Mouse (Mus musculus): ENCODE measurements around the gene Scube1. TPM values are rescaled to one million over a fixed set of nuclear protein-coding genes. Genes with fewer than 3 reads are reported as not detected.
A peak's percentile ranks its signal among the peaks of the same experiment; 100 is the strongest.

Scube1 gene
- total RNA-seq, 2 experiments from 2014 or later, result 4.2 to 5.4 TPM

GRCm38 (mm10) chr15:83563857-83564651 is 160.8 kb downstream of the Scube1 start:
- peak; percentile 54 for DNase-seq

DNA sequence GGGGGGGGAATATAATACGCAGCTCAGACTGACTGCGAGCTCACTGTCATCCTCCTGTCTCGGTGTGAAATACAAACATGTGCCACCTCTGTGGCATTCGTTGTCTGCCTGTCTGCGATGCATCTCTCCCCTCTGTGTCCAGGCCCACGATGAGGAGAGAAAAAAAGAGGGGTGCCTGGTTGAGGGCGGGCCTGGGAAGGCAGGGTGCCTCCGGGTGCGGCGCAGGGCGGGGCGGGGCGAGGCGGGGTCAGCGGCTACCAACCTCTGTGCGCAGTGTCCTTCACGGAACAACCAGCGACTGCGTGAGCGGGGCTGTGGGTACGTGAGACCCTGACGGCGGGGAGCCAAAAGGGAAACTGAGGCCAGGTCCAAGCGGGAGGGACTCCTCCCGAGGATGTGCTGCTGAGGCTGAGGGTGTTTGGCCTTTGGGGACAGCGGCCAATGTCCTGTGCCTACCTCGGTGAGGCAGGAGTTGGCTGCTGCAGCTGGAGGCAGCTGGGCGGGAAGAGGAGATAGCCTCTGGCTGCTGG is 161.4 kb downstream of the Scube1 start, which contains the start of the genes Tspo and Mcat:
Gene Tspo (plus strand): TSS at position 266 of the 530 bp plus-strand sequence.
Gene Mcat (minus strand): TSS at position 461 of the 530 bp plus-strand sequence.
- DNase-seq, result peak; percentile 63

GRCm38 (mm10) chr15:83562626-83563270 is 162.1 kb downstream of the Scube1 start:
- peak; percentile 88 for DNase-seq

DNA sequence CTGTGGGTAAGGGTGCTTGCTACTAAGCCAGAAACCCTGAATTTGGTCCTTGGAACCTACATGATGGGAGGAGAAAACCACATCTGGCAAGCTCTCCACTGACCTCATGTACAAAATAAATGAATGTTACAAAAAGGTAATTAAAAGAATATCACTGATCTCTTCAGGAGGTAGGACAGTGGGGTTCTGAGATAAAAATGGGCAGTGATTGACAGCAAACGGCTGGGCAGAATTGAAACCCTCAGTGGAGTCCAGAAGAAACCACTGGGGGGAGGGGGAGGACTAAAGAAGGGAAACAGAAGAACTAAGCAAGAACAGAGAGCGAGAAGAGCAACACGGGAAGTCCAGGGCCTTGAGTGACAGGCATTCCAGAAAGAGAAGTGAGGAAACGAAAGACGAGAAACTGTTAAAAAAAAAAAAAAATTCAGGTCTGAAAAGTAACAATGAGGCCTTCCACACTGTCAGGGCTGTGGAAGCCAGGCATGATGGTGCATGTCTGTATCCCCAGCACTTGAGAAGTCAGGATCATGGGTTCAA is 163.8 kb downstream of the Scube1 start:
- no peak for DNase-seq

GRCm38 (mm10) chr15:83555161-83555974 is 169.5 kb downstream of the Scube1 start:
- peak; percentile 91 for DNase-seq

Other genes with a start within 250 kb of the Scube1 start
- 10 to 100 TPM; 20.7 to 24.3 TPM for gene Ttll1, start 214.1 kb downstream of the Scube1 start, total RNA-seq (2021)
- 10 to 100 TPM; 22.8 to 28.0 TPM for gene Bik, start 198.2 kb downstream of the Scube1 start, total RNA-seq (2021)
- 10 to 100 TPM; 78.3 to 85.3 TPM for gene Tspo, start 161.4 kb downstream of the Scube1 start, total RNA-seq (2021)
- gene Mcat, start 161.2 kb downstream of the Scube1 start, total RNA-seq (2021), result 10 to 100 TPM; 33.0 to 34.4 TPM
- 1 to 10 TPM; 9.3 TPM for gene Ttll12, start 129.9 kb downstream of the Scube1 start, total RNA-seq (2021)
- not detected for gene Mpped1, start 54.4 kb upstream of the Scube1 start, total RNA-seq (2021)

Measured in heart, postnatal 4 days (tissue).